Mouse (Mus musculus): ENCODE data around the gene Rpl9-ps1.

- TF ChIP-seq CTCF (IDR thresholded peaks at IDR 0.05) (no peak), POLR2A (IDR thresholded peaks at IDR 0.05; ENCODE audit: insufficient read depth, low read depth, low read length) (no peak)
Measured at GRCm38 (mm10) chr11:83600576-83600975, 44.8 kb downstream of the Rpl9-ps1 start.

Measured in heart, adult 2 months (tissue).